ENCODE assay signal across 8 mouse cellular contexts in genomic region chr17:35066084-35066483, GRCm38 (mm10). TPM values are rescaled to one million over a fixed set of nuclear protein-coding genes. Genes with fewer than 3 reads are reported as not detected.
DNase-seq lines count a peak whose midpoint lies in the region; ATAC-seq and TF ChIP-seq lines count a peak whose summit lies in the region.
"Had no signal": no experiment of that assay in that cellular context is flagged by ENCODE, and none has a peak within 500 bp of the region (broad histone marks: within the 10 kb centered on the region; RNA-seq: fewer than 3 reads in every experiment).

Gene Mpig6b, minus strand, starts transcription at chr17:35066184.

- TF ChIP-seq POLR2A in limb, embryonic 14.5 days (IDR thresholded peaks at IDR 0.05; ENCODE audit: borderline replicate concordance, extremely low read depth, insufficient read depth, insufficient read length) = no peak

- no peak for DNase-seq in lung, postnatal 0 days (ENCODE audit: low spot score)
- DNase-seq in lung, postnatal 4 days = no peak
- no peak for DNase-seq in forebrain, embryonic 14.5 days (ENCODE audit: low spot score)
- no peak for DNase-seq in limb, embryonic 14.5 days (ENCODE audit: low spot score)
- no peak for DNase-seq in frontal cortex, postnatal 10 days (ENCODE audit: low spot score in 2 of 2)
- no peak for DNase-seq in retina, postnatal 1 day
- DNase-seq: lung, postnatal 10 days had no signal

- TF ChIP-seq CTCF in lung, postnatal 0 days (IDR thresholded peaks at IDR 0.05) = no peak

- TF ChIP-seq EP300 in lung, postnatal 0 days (IDR thresholded peaks at IDR 0.05) = no peak

- peak within 1 kb of the TSS; percentile 70 for H3K4me2 ChIP-seq in lung, postnatal 0 days (replicated peaks; ENCODE audit: low read depth, low read length)
- peak within 1 kb of the TSS; percentile 47 for H3K4me2 ChIP-seq in forebrain, embryonic 14.5 days (ENCODE audit: low read length)
- H3K4me2 ChIP-seq in limb, embryonic 14.5 days (replicated peaks; ENCODE audit: low read depth, low read length, severe bottlenecking) = peak within 1 kb of the TSS; percentile 56
- peak within 1 kb of the TSS; percentile 61 for H3K4me2 ChIP-seq in stomach, embryonic 15.5 days

- H3K27me3 ChIP-seq in lung, postnatal 0 days (replicated peaks; ENCODE audit: insufficient read depth, low read length) = 0 out of 2 replicates have a peak, but pooled peaks cover 3% of the 10 kb centered on the region
- peaks cover 32% of the 10 kb centered on the region for H3K27me3 ChIP-seq in forebrain, embryonic 14.5 days (replicated peaks; ENCODE audit: control insufficient read depth, insufficient read depth, low read length)
- peaks cover 23% of the 10 kb centered on the region for H3K27me3 ChIP-seq in limb, embryonic 14.5 days (ENCODE audit: control insufficient read depth, insufficient read depth, low read length)
- 0 out of 2 replicates have a peak, but pooled peaks cover 6% of the 10 kb centered on the region for H3K27me3 ChIP-seq in stomach, embryonic 15.5 days (replicated peaks)

- H3K27ac ChIP-seq in lung, postnatal 0 days (ENCODE audit: low read length) = peak within 1 kb of the TSS; percentile 83
- no peak within 1 kb of the TSS for H3K27ac ChIP-seq in forebrain, embryonic 14.5 days (ENCODE audit: low read depth, low read length)
- peak within 1 kb of the TSS; percentile 20; the same call in 1 of the 2 replicates for H3K27ac ChIP-seq in limb, embryonic 14.5 days (replicated peaks; ENCODE audit: low read depth, low read length)
- peak within 1 kb of the TSS; percentile 84 for H3K27ac ChIP-seq in stomach, embryonic 15.5 days

- H3K4me1 ChIP-seq in lung, postnatal 0 days (ENCODE audit: insufficient read depth, low read depth, low read length) = peaks cover 6% of the 10 kb centered on the region; the same call in 1 of the 2 replicates
- H3K4me1 ChIP-seq in forebrain, embryonic 14.5 days (ENCODE audit: control insufficient read depth, insufficient read depth, low read length) = peaks cover 7% of the 10 kb centered on the region
- peaks cover 15% of the 10 kb centered on the region for H3K4me1 ChIP-seq in limb, embryonic 14.5 days (ENCODE audit: control insufficient read depth, insufficient read depth, low read length)
- H3K4me1 ChIP-seq in stomach, embryonic 15.5 days = peaks cover 37% of the 10 kb centered on the region

- no peak for ATAC-seq in lung, postnatal 0 days
- ATAC-seq in forebrain, embryonic 14.5 days = no peak
- no peak for ATAC-seq in limb, embryonic 14.5 days (ENCODE audit: low FRiP score, low read depth)
- ATAC-seq in stomach, embryonic 15.5 days (ENCODE audit: insufficient read depth, low FRiP score, low read depth) = no peak

- H3K9ac ChIP-seq in lung, postnatal 0 days (replicated peaks; ENCODE audit: low read depth) = peak within 1 kb of the TSS; percentile 29; the same call in 1 of the 2 replicates
- H3K9ac ChIP-seq in forebrain, embryonic 14.5 days (ENCODE audit: low read length) = peak within 1 kb of the TSS; percentile 37
- peak within 1 kb of the TSS; percentile 25 for H3K9ac ChIP-seq in limb, embryonic 14.5 days (ENCODE audit: low read depth, low read length, severe bottlenecking)
- H3K9ac ChIP-seq in stomach, embryonic 15.5 days = no peak within 1 kb of the TSS

- peaks cover 7% of the 10 kb centered on the region; the same call in 1 of the 2 replicates for H3K36me3 ChIP-seq in lung, postnatal 0 days (ENCODE audit: insufficient read depth, low read length)
- H3K36me3 ChIP-seq in forebrain, embryonic 14.5 days (ENCODE audit: control insufficient read depth, insufficient read depth, low read length) = peaks cover 22% of the 10 kb centered on the region
- H3K36me3 ChIP-seq in limb, embryonic 14.5 days (ENCODE audit: control insufficient read depth, insufficient read depth, low read length) = peaks cover 22% of the 10 kb centered on the region
- peaks cover 7% of the 10 kb centered on the region for H3K36me3 ChIP-seq in stomach, embryonic 15.5 days

- 55% methylated on average over 10 of the region's 10 CpGs for WGBS in lung, postnatal 0 days
- WGBS in forebrain, embryonic 14.5 days = 45% methylated on average over 10 of the region's 10 CpGs
- 51% methylated on average over 10 of the region's 10 CpGs for WGBS in limb, embryonic 14.5 days
- WGBS in stomach, embryonic 15.5 days = 57% methylated on average over 10 of the region's 10 CpGs

- peak within 1 kb of the TSS; percentile 39 for H3K4me3 ChIP-seq in lung, postnatal 0 days (ENCODE audit: low read depth, low read length)
- peak within 1 kb of the TSS; percentile 17 for H3K4me3 ChIP-seq in forebrain, embryonic 14.5 days (ENCODE audit: low read depth, low read length)
- peak within 1 kb of the TSS; percentile 25 for H3K4me3 ChIP-seq in limb, embryonic 14.5 days (replicated peaks; ENCODE audit: low read length)
- H3K4me3 ChIP-seq in stomach, embryonic 15.5 days (replicated peaks) = peak within 1 kb of the TSS; percentile 35

- no peaks in the 10 kb centered on the region for H3K9me3 ChIP-seq in lung, postnatal 0 days (ENCODE audit: low read length)
- no peaks in the 10 kb centered on the region for H3K9me3 ChIP-seq in forebrain, embryonic 14.5 days (replicated peaks; ENCODE audit: control insufficient read depth, low read length)
- H3K9me3 ChIP-seq in limb, embryonic 14.5 days (ENCODE audit: control insufficient read depth, low read length) = no peaks in the 10 kb centered on the region
- H3K9me3 ChIP-seq in stomach, embryonic 15.5 days = no peaks in the 10 kb centered on the region

RNA-seq across cellular contexts. Expression of gene Mpig6b, which starts in this region (rescaled TPM):
- 2.1 and 2.3 TPM in 2 replicates for polyA plus RNA-seq in lung, postnatal 0 days (2015; fragmentation: Nextera tagmentation; extraction: Ambion mirVana)
- polyA plus RNA-seq in forebrain, embryonic 14.5 days (2014; fragmentation: Nextera tagmentation; extraction: Ambion mirVana) = 0.28 and 0.42 TPM in 2 replicates
- 0.45 and 0.47 TPM in 2 replicates for polyA plus RNA-seq in limb, embryonic 14.5 days (2012; rRNA removed)
- polyA plus RNA-seq in limb, embryonic 14.5 days (2014; fragmentation: Nextera tagmentation; extraction: Ambion mirVana) = 0.64 and 1.3 TPM in 2 replicates
- polyA plus RNA-seq in stomach, embryonic 15.5 days (2015; fragmentation: Nextera tagmentation; extraction: Ambion mirVana) = 0.44 and 0.73 TPM in 2 replicates
